Mouse (Mus musculus) left cerebral cortex, adult 2 months (tissue): ENCODE results near the gene Fam13c. TPM values are rescaled to one million over a fixed set of nuclear protein-coding genes. Genes with fewer than 3 reads are reported as not detected.

Experiments used
- DNase-seq, 2 experiments: peaks; one replicate each; pipeline ENCODE4 v3.0.0; 2021 to 2022; ENCODE audit warnings: low spot score in 2 of 2, mixed read lengths in 1 of 2; ENCODE audit errors: extremely low spot score in 1 of 2
- H3K27ac ChIP-seq: fragments of 200-600 bp; 2 replicates; pipeline ENCODE4 v1.8.1; 2022
- H3K4me3 ChIP-seq: fragments of 200-600 bp; 2 replicates; pipeline ENCODE4 v1.8.1; 2022
- CTCF ChIP-seq: fragments of 200-600 bp; IDR thresholded peaks from 2 replicates; pipeline ENCODE4 v1.8.1; 2022; ENCODE audit warnings: antibody characterized with exemption, mild to moderate bottlenecking, moderate library complexity
- intact Hi-C: fragments of 180-260 bp; cut with DNase I; formaldehyde crosslinking; loops from one replicate; pipeline ENCODE4 v1.15.1; 2025
- total RNA-seq, 2 experiments: library from RNA; stranded (reverse); gene quantifications; 2 replicates each; pipeline ENCODE4 v1.2.3; 2021

Fam13c gene
- total RNA-seq, 2 experiments from 2014 or later = 56.5 to 69.2 TPM

DNA sequence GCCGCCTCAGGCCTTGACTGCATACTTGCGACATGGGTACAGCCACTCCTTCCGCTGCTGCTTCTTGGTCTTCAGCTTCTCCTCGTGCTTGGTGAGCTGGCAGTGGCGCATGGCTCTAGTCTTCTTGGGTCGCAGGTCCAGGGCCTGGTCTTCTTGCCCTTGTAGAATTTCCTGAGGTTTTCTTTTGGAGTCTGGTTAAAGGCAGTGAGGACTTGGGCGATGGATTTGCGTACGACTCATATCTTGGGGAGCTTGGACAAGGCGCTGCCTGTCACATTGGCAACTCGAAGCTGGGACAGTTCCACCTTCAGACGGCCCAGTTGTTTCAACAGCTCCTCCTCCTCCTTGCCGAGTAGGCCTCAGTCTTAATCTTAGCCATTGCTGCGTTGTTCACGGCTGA is 64.6 kb downstream of the Fam13c start:
- intact Hi-C loops = no loop called here
- H3K4me3 ChIP-seq = no peak overlapping the region
- TF ChIP-seq CTCF = no peak
- H3K27ac ChIP-seq = no peak overlapping the region
- peak in 1 of 2 experiments; percentile 10 for DNase-seq

DNA sequence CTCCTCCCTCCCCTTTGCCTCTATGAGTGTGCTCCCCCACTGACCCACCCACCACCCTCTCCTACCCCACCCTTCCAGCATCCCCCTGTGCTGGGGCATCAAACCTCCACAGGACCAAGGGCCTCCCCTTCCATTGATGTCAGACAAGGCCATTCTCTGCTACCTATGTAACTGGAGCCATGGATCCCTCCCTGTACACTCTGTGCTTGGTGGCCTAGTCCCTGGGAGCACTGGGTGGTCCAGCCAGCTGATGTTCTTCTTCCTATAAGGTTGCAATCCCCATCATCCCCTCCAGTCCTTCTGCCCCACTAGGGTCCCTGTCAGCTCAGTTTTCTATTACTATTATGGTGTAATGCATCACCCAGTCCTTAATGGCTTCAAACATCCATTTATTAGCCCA is 65.1 kb downstream of the Fam13c start:
- no peak overlapping the region for H3K4me3 ChIP-seq
- intact Hi-C loops = no loop called here
- peak overlapping the region; percentile 6 for H3K27ac ChIP-seq
- no peak for TF ChIP-seq CTCF
- DNase-seq = no peak

DNA sequence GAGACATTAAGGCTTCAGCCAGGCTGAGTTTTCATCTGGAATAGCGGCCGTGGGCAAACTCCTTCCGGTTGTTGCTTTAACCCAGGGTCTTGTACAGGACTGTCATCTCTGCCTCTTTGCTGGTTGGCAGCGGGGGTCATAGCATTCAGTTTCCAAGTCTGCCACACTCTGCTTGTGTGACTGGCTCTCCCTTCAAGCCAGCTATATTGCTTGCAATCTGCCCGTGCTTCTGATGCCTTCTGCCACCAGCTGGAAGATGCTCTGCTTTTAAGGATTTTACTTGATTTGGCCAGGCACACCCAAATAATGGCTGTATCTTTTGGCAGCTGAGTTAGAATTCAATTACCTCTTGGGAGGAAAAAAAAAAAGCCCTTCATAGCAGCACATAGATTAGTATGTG is 65.6 kb downstream of the Fam13c start:
- no peak for TF ChIP-seq CTCF
- intact Hi-C loops = no loop called here

DNA sequence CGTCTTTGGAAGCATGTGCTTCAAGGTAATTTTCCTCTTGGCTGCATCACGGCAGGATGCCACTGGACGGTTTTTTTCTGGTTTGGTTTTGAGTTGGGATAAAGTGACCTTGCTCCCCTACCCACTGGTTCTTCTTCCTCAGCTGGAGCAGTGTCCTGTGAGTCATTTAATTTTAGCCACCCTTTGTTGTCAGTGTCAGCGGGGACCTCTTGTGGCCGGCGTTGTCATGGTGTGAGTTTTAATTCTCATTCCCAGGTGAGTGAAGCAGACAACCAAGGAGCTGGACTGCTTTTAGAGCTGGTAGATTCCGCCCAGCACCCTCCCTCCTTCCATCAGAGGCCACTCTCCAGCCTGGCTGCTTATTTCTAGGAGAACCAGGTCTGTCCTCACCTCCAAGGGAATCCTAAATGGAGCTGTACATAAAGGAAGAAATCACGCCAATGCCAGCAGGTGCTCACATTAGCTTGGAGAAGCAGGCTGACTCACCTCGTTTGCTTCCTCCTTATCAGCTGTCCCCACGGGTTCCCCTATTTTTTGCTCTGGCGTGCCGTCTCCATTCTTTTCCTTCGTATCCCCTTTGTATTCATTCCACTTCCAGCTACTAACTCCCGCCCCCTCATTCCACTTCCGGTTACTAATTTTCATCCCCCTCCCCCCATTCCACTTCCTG is 66.4 kb downstream of the Fam13c start:
- H3K4me3 ChIP-seq = no peak overlapping the region
- peak; percentile 36 for TF ChIP-seq CTCF
- intact Hi-C loops = no loop called here
- peak in 1 of 2 experiments; percentile 20 for DNase-seq
- H3K27ac ChIP-seq = peak overlapping the region; percentile 6; the same call in 1 of the 2 replicates

More for the DNA sequence above, 65.6 kb downstream of the Fam13c start:
- Histone ChIP-seq H3K4me3 (no peak overlapping the region), H3K27ac (peak overlapping the region; percentile 6)
- DNase-seq = peak in 1 of 2 experiments; percentile 10

DNA sequence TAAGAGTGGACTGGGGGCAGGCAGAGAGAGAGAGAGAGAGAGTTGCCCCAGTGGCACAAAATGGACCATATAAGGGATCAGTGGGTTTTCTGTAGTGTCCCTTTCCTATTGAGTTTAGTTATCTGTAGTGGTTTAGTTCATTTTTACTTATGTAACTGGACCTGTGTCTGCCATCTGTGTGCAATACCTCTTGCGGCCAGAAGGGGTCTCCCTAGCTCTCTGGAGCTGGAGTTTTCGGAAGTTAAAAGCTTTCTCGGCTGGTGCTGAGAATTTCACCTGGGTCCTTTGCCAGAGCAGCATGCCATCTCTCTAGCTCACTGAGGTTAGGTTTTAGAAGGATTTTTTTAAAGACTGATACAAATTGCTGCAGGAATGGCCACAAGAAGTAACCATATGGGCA is 67.6 kb downstream of the Fam13c start:
- intact Hi-C loops = no loop called here
- Histone ChIP-seq H3K27ac (no peak overlapping the region), H3K4me3 (no peak overlapping the region)
- TF ChIP-seq CTCF = peak; percentile 50
- DNase-seq = peak in 1 of 2 experiments; percentile 5

DNA sequence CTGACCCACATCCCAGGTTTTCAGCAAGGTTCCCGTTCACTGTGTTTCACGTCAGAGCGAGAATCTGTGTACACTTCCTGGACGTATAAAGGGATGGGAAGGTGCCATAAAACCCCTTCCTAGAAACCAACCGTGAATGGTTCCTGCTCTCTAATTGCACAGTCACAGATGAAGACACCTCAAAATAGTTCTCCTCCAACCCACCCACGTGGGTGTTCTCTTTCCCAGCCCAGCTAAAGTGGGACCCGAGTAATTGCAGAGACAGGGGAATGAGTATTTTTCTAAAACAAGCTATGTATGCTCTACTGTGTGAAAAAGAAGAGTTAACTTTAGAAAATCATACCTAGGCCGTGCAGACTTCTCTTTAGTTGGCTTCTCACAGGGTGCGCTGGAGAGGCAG is 74.6 kb downstream of the Fam13c start:
- Histone ChIP-seq H3K4me3 (no peak overlapping the region), H3K27ac (peak overlapping the region; percentile 36; the same call in 1 of the 2 replicates)
- no peak for TF ChIP-seq CTCF
- intact Hi-C loops = loop anchor here (5.0 kb wide), 1 partner anchor 143 kb away; no protein-coding TSS in a partner anchor
- DNase-seq = peak in 1 of 2 experiments; percentile 18

DNA sequence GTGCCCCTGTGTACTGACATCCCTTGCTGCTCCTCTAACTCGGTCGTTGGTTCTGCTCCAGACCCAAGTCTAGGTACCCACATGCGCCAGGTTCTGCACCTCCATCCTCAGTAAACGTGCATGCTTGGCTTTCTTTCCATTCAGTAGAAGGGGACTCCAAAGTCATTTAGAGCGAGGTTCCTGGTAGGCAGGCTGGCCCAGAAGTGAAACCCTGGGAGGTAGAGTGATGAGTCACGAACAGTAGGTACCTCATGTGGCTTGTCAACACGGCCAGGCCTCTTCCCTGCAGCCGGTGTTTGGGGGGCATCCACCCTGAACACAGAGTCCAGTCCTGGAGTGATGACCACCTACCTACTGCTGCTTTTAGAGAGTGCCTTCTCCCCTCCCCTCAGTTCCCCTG is 76.4 kb downstream of the Fam13c start:
- H3K27ac ChIP-seq = no peak overlapping the region
- intact Hi-C loops = loop anchor here (5.0 kb wide), 1 partner anchor 144 kb away; no protein-coding TSS in a partner anchor
- no peak overlapping the region for H3K4me3 ChIP-seq

DNA sequence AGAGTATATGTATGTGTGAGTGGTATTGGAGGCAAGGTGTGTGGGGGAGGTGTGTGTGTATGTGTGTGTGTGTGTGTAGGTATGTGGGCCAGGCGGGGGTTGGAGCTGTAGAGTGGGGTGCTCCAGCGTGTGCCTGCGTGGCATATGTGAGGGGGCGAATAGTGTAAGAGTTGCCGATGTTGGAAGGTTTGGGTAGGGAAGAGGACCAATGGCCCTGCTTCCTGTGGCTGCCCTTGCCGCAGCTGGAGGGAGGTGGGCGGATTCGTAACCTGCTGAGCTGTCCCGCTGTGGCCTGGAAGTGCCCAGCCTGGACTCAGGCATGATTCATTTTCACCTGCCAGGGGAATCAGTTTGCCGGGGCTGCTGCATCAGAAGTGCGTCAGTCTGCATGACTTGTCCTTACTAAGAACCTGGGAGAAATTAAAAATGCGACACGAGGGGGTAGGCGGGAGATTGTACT is 79.4 kb downstream of the Fam13c start:
- Histone ChIP-seq H3K27ac (peak overlapping the region; percentile 90), H3K4me3 (peak overlapping the region; percentile 47)
- no peak for TF ChIP-seq CTCF
- intact Hi-C loops = loop anchor here (1.0 to 5.0 kb wide), 2 partner anchors 11 to 147 kb away; no protein-coding TSS in a partner anchor
- DNase-seq = peak in 1 of 2 experiments; percentile 62

More for the DNA sequence above, 76.4 kb downstream of the Fam13c start:
- no peak for TF ChIP-seq CTCF
- DNase-seq = peak in 1 of 2 experiments; percentile 10

DNA sequence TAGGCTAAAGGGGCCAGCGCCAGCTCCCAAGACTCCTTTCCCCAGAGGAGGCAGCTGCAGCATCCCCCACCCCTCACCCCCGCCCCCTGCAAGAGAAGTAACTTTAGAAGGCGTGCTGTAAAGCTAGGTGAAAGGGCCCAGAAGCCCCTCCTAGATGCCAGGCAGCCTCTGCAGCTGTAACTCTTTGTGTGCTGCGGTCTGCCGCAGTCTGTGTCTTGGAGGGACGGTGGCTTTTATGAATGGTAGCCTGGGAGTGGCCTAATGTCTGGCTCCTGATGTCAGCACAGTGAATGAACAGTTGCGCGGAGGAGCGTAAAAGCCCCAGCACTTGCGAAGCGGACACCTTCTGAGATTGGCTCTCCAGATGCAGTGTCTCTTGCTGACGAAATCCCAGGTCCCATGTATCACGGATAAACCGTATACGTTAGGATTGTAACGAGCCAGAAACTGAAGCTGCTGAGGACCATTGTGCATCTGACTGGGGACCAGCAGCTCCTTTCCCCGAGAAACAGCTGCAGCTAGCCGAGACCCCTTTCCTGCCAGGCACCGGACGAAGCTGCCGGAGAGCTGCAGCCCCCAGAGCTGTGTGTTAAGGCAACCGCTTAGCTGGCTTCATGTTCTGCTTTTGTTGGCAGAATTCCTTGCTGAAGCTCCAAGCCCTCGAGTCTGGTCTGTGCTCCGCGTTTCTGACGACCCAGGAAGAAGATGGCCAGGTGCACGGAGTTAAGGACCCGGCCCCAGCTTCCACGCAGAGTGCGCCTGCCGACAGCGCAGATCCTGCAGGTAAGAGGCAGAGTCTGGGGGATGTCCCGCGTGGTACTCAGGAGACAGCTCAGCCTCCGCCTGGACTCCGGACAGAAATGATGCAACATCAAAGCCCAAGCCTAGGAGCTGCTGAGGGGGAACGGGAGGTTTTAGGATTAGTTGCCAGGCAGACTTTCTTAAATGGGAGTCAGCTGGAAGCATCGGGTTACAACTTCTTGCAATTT is 80.2 kb downstream of the Fam13c start:
- peak; percentile 56 to 57 for DNase-seq
- Histone ChIP-seq H3K4me3 (peak overlapping the region; percentile 47), H3K27ac (peak overlapping the region; percentile 90)
- intact Hi-C loops = loop anchor here (1.0 kb wide), 1 partner anchor 10 kb away; no protein-coding TSS in a partner anchor
- no peak for TF ChIP-seq CTCF

DNA sequence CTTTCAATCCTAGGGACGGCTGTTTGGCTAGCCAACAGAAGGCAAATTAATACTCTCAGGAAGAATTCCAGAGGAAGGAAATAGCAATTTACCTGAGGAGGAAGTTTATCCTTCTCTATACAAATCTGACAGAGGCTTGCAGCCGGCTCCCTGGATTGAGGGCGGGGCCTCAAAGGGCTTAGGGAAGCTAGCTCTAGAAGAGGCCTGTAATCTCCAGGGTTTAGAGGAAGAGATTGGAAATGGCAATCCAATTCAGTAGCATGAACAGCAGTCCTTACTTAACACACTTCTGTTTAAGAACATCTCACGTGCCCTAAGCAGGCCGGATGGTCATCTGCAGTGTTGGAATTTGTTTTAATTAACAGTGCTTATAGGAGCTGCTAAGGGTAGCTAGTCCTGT is 81.1 kb downstream of the Fam13c start:
- H3K27ac ChIP-seq = peak overlapping the region; percentile 90
- peak overlapping the region; percentile 47 for H3K4me3 ChIP-seq
- intact Hi-C loops = no loop called here
- TF ChIP-seq CTCF = no peak
- peak in 1 of 2 experiments; percentile 11 for DNase-seq

DNA sequence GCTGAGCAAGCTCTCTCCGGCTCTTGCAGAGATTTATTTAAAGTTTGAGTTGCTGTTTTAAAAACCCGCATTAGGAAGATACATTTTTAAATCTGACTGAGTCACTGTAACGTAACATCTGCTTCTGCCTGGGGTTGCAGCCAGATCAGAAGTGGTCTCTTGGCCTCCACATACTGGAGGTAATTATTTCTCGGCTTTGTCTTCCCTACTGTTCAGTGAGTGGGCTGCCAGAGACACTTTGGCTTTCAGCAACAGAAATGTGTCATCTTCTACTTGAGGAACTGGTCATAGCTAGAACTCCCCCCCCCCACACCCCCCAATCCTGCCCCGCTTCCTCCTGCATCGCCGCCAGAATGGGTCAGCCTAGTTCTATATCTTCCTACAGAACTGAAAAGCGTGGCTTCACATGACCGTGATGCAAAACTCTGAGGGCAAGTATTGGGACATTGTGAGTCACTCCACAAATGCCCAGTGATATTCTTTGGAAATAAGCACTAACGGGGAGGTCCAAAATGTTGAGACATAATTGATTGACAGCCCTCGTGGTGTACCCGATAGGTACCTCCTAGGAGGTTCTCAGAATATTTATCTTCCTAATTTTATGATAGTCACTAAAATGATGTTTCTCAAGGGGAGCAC is 90.0 kb downstream of the Fam13c start:
- Histone ChIP-seq H3K27ac (peak overlapping the region; percentile 77), H3K4me3 (no peak overlapping the region)
- intact Hi-C loops = loop anchor here (1.0 to 2.0 kb wide), 2 partner anchors 10 to 74 kb away; no protein-coding TSS in a partner anchor
- peak in 1 of 2 experiments; percentile 42 for DNase-seq
- TF ChIP-seq CTCF = no peak
